Mouse (Mus musculus): ENCODE measurements around the gene Tbc1d14. TPM values are rescaled to one million over a fixed set of nuclear protein-coding genes. Genes with fewer than 3 reads are reported as not detected.

Tbc1d14 gene
- polyA plus RNA-seq, 1 experiment from 2014 or later = 39.7 TPM

- DNase-seq (ENCODE audit: low spot score) (no peak), ATAC-seq (replicated peaks; ENCODE audit: low FRiP score, low read depth) (no peak)
- TF ChIP-seq CTCF (IDR thresholded peaks at IDR 0.05; ENCODE audit: low read depth) = no peak
- 78% methylated on average over 3 of the region's 3 CpGs for WGBS
- Histone ChIP-seq H3K36me3 (ENCODE audit: insufficient read depth, low read length) (peaks cover 58% of the 10 kb centered on the region), H3K4me3 (replicated peaks; ENCODE audit: low read depth, low read length) (no peak overlapping the region), H3K27me3 (ENCODE audit: insufficient read depth, low read length) (no peaks in the 10 kb centered on the region), H3K4me1 (replicated peaks; ENCODE audit: insufficient read depth, low read length) (no peaks in the 10 kb centered on the region), H3K9ac (ENCODE audit: low read depth, low read length) (no peak overlapping the region), H3K4me2 (ENCODE audit: low read length) (no peak overlapping the region), H3K9me3 (replicated peaks; ENCODE audit: low read length) (no peaks in the 10 kb centered on the region), H3K27ac (no peak overlapping the region)
Observed at GRCm38 (mm10) chr5:36517596-36517995, 75.5 kb downstream of the Tbc1d14 start.

- peaks cover 64% of the 10 kb centered on the region for H3K36me3 ChIP-seq (ENCODE audit: insufficient read depth, low read length)
Observed at GRCm38 (mm10) chr5:36515558-36515957, 77.5 kb downstream of the Tbc1d14 start.

GRCm38 (mm10) chr5:36515126-36515525, 78.0 kb downstream of the Tbc1d14 start:
- ATAC-seq (replicated peaks; ENCODE audit: low FRiP score, low read depth) (no peak), DNase-seq (ENCODE audit: low spot score) (no peak)
- Histone ChIP-seq H3K27ac (no peak overlapping the region), H3K36me3 (ENCODE audit: insufficient read depth, low read length) (peaks cover 63% of the 10 kb centered on the region), H3K4me3 (replicated peaks; ENCODE audit: low read depth, low read length) (no peak overlapping the region), H3K27me3 (ENCODE audit: insufficient read depth, low read length) (no peaks in the 10 kb centered on the region), H3K4me1 (replicated peaks; ENCODE audit: insufficient read depth, low read length) (no peaks in the 10 kb centered on the region), H3K9ac (ENCODE audit: low read depth, low read length) (no peak overlapping the region), H3K4me2 (ENCODE audit: low read length) (no peak overlapping the region), H3K9me3 (replicated peaks; ENCODE audit: low read length) (no peaks in the 10 kb centered on the region)
- no peak for TF ChIP-seq CTCF (IDR thresholded peaks at IDR 0.05; ENCODE audit: low read depth)
- 96% methylated on average over 1 of the region's 1 CpGs for WGBS

More at GRCm38 (mm10) chr5:36515558-36515957, 77.5 kb downstream of the Tbc1d14 start:
- WGBS = 87% methylated on average over 5 of the region's 5 CpGs
- Histone ChIP-seq H3K4me3 (replicated peaks; ENCODE audit: low read depth, low read length) (no peak overlapping the region), H3K27ac (no peak overlapping the region), H3K4me1 (replicated peaks; ENCODE audit: insufficient read depth, low read length) (no peaks in the 10 kb centered on the region), H3K4me2 (ENCODE audit: low read length) (no peak overlapping the region), H3K9ac (ENCODE audit: low read depth, low read length) (no peak overlapping the region), H3K9me3 (replicated peaks; ENCODE audit: low read length) (no peaks in the 10 kb centered on the region), H3K27me3 (ENCODE audit: insufficient read depth, low read length) (no peaks in the 10 kb centered on the region)
- ATAC-seq (replicated peaks; ENCODE audit: low FRiP score, low read depth) (no peak), DNase-seq (ENCODE audit: low spot score) (no peak)
- TF ChIP-seq CTCF (IDR thresholded peaks at IDR 0.05; ENCODE audit: low read depth) = no peak

- Histone ChIP-seq H3K27ac (no peak overlapping the region), H3K9me3 (replicated peaks; ENCODE audit: low read length) (no peaks in the 10 kb centered on the region), H3K4me2 (ENCODE audit: low read length) (no peak overlapping the region), H3K4me1 (replicated peaks; ENCODE audit: insufficient read depth, low read length) (no peaks in the 10 kb centered on the region), H3K9ac (ENCODE audit: low read depth, low read length) (no peak overlapping the region), H3K36me3 (ENCODE audit: insufficient read depth, low read length) (peaks cover 40% of the 10 kb centered on the region), H3K27me3 (ENCODE audit: insufficient read depth, low read length) (no peaks in the 10 kb centered on the region), H3K4me3 (replicated peaks; ENCODE audit: low read depth, low read length) (no peak overlapping the region)
- DNase-seq (ENCODE audit: low spot score) (no peak), ATAC-seq (replicated peaks; ENCODE audit: low FRiP score, low read depth) (no peak)
- no peak for TF ChIP-seq CTCF (IDR thresholded peaks at IDR 0.05; ENCODE audit: low read depth)
- WGBS = 98% methylated on average over 2 of the region's 2 CpGs
Observed at GRCm38 (mm10) chr5:36510956-36511355, 82.1 kb downstream of the Tbc1d14 start.

- Histone ChIP-seq H3K9ac (ENCODE audit: low read depth, low read length) (no peak overlapping the region), H3K4me1 (replicated peaks; ENCODE audit: insufficient read depth, low read length) (no peaks in the 10 kb centered on the region), H3K9me3 (replicated peaks; ENCODE audit: low read length) (no peaks in the 10 kb centered on the region), H3K36me3 (ENCODE audit: insufficient read depth, low read length) (peaks cover 43% of the 10 kb centered on the region; the same call in 1 of the 2 replicates), H3K4me3 (replicated peaks; ENCODE audit: low read depth, low read length) (no peak overlapping the region), H3K27me3 (ENCODE audit: insufficient read depth, low read length) (no peaks in the 10 kb centered on the region), H3K27ac (no peak overlapping the region), H3K4me2 (ENCODE audit: low read length) (no peak overlapping the region)
- WGBS = 87% methylated on average over 10 of the region's 10 CpGs
- no peak for TF ChIP-seq CTCF (IDR thresholded peaks at IDR 0.05; ENCODE audit: low read depth)
- no peak for ATAC-seq (replicated peaks; ENCODE audit: low FRiP score, low read depth)
- no peak for DNase-seq (ENCODE audit: low spot score)
Observed at GRCm38 (mm10) chr5:36508351-36508750, 84.7 kb downstream of the Tbc1d14 start.

GRCm38 (mm10) chr5:36505643-36506042, 87.4 kb downstream of the Tbc1d14 start:
- DNase-seq (ENCODE audit: low spot score) = no peak
- H3K4me3 ChIP-seq (replicated peaks; ENCODE audit: low read depth, low read length) = no peak overlapping the region
- no peak overlapping the region for H3K9ac ChIP-seq (ENCODE audit: low read depth, low read length)
- TF ChIP-seq CTCF (IDR thresholded peaks at IDR 0.05; ENCODE audit: low read depth) = no peak
- H3K4me1 ChIP-seq (replicated peaks; ENCODE audit: insufficient read depth, low read length) = no peaks in the 10 kb centered on the region
- no peak overlapping the region for H3K4me2 ChIP-seq (ENCODE audit: low read length)
- WGBS = 68% methylated on average over 5 of the region's 5 CpGs
- ATAC-seq (replicated peaks; ENCODE audit: low FRiP score, low read depth) = no peak; the same call in 1 of the 2 replicates
- H3K27ac ChIP-seq = no peak overlapping the region
- no peaks in the 10 kb centered on the region for H3K9me3 ChIP-seq (replicated peaks; ENCODE audit: low read length)
- no peaks in the 10 kb centered on the region for H3K27me3 ChIP-seq (ENCODE audit: insufficient read depth, low read length)
- peaks cover 46% of the 10 kb centered on the region for H3K36me3 ChIP-seq (ENCODE audit: insufficient read depth, low read length)

- no peak for TF ChIP-seq CTCF (IDR thresholded peaks at IDR 0.05; ENCODE audit: low read depth)
- Histone ChIP-seq H3K27ac (no peak overlapping the region), H3K27me3 (ENCODE audit: insufficient read depth, low read length) (no peaks in the 10 kb centered on the region), H3K9ac (ENCODE audit: low read depth, low read length) (no peak overlapping the region), H3K4me3 (replicated peaks; ENCODE audit: low read depth, low read length) (no peak overlapping the region), H3K4me2 (ENCODE audit: low read length) (no peak overlapping the region), H3K36me3 (ENCODE audit: insufficient read depth, low read length) (peaks cover 47% of the 10 kb centered on the region), H3K9me3 (replicated peaks; ENCODE audit: low read length) (no peaks in the 10 kb centered on the region), H3K4me1 (replicated peaks; ENCODE audit: insufficient read depth, low read length) (no peaks in the 10 kb centered on the region)
- no peak for DNase-seq (ENCODE audit: low spot score)
- ATAC-seq (replicated peaks; ENCODE audit: low FRiP score, low read depth) = no peak; the same call in 1 of the 2 replicates
- 87% methylated on average over 7 of the region's 7 CpGs for WGBS
Observed at GRCm38 (mm10) chr5:36505235-36505634, 87.8 kb downstream of the Tbc1d14 start.
